Mouse (Mus musculus): ENCODE data around the gene Pla2r1. TPM values are rescaled to one million over a fixed set of nuclear protein-coding genes. Genes with fewer than 3 reads are reported as not detected.

The Pla2r1 gene
- total RNA-seq (2021): under 1 TPM; 0.74 to 0.96 TPM
- long read RNA-seq, experiment 1: 0 reads
- long read RNA-seq, experiment 2, partial matches to known transcripts: 1 of 1 reads
- long read RNA-seq, experiment 2, other reads (novel, unspliced or antisense): 0 of 1 reads

- DNase-seq (ENCODE audit: low spot score): peak; percentile 64
Observed at GRCm38 (mm10) chr2:60552902-60553682, at the start of gene Pla2r1. Gene Pla2r1, minus strand, starts transcription at chr2:60553308.

DNA sequence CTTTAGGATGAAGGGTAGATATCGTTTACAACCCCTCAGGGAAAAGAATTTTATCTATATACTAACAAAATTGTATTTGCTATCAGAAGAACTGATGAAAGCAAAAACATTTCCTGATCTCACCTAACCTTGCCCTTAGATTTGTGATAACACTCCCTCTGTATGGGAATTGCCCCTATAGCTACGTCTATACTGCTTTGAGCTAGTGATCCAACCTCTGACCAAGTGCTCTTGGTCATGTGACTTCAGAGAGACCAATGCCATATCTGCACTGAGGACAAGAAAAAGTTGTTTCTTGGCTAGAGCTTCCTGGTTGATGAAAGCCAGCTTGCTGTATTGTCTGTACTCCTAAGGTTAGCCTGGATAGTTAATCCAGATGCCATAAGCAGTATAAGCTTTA, 48.2 kb upstream of the Pla2r1 start:
- DNase-seq (ENCODE audit: low spot score): no peak

DNA sequence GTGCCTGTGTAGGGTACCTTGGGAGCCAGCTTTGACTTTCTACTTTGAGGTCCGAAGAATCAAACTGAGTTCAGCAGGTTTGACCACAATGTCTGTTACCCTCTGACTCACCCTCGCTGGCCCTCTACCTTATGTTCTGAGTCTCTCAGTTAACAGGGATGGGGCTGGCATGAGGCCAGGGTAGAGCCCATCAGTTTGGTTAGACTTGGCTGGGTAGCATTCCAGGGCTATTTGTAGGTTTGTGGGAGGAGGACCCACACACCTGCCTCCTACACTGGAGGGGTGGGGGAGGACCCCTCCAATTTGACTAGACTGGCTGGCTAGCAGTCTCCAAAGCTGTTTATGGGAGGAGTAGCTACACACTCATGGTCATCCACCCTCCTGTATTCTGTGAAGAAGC, 47.8 kb upstream of the Pla2r1 start:
- no peak for DNase-seq (ENCODE audit: low spot score)

GRCm38 (mm10) chr2:60583416-60583815, 30.3 kb upstream of the Pla2r1 start:
- DNase-seq (ENCODE audit: low spot score): no peak

DNA sequence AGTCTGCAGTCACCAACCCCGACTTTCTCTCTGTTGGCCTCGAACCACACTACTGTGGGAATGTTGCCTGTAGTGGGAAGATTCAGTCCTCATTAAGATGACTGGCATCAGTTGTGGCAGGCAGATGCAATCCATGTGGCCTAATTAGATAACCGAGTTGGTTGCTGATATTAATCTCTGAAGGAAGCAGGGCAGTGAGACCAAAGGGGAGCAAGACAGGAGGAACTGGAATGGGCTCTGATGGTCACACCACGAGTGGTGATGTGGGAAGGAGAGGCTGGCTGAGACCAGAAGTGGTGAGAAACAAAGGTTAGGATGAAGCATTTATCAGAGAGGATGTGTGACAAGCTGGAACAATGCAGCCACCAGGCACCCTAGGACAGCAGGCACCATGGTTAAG, 1.5 kb upstream of the Pla2r1 start:
- no peak for DNase-seq (ENCODE audit: low spot score)

DNA sequence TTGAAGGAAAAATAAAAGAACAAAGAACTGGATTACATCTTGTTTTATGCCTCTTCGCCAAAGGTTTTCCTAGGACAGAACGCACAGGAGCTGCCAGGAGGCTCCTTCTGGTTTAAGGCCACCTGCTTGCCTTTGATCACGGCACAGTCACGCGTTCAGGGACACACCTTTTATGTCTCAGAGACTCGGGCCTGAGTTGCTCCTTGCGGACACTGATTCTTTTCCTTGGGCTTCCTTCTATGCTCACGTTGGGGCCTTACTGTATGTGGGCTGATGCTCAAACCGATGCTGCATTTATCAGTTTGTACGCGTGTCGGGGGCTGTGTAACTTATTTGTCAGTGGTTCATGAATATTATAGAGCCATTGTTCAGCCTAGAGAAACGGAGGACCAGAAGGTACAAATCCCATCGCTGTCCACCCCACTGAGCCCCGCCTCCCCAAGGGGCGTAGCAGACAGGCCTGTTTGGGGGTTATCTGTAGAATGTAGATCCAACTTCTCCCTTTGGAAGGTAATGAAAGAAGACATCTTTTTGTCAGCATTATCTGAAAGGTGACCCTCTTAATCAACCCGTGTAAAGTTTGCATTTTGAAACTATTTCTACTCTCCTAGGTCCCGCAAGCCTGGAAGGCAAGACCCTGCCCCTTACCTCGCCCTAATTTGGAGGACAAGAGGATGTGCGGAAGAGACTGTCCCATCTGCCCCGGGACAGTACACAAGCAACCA, 769 bp downstream of the Pla2r1 start:
- DNase-seq (ENCODE audit: low spot score): no peak

DNA sequence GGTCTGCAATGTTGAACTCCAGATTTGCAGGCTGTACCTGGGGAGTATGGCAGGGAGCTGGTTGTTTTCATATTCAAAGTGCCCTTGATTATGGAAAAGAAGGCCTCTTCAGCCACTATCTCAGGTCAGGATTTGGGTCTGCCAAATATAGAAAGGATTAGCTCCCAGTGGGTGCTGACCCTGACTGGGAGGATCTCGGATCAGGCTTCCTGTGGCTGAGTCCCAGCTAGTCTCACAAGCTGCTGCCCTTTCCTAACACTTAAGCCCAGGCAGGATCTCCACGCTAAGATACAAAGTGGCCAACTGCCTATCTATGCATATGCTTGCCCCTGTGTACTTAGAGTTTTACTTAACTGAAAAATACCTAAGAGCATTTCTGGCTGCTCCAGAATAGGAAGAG, 1.4 kb downstream of the Pla2r1 start:
- DNase-seq (ENCODE audit: low spot score): no peak

DNA sequence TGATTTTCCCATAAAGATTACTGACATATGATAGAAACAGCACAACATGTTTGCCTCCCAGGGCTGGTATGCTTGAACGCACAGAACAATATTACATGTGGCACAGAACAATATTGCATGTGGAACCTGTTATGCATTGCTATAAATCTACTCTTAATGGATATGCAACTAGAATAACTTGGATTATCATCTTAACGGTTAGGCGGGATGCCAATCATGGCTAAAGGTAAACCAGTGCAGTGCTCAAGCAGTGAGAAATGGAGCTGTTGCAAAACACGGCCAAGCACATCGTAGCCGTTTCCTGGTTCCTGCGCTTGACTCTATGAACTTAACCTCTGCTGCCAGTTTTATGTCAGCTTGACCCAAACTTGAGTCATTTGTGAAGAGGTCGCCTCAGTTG, 2.6 kb downstream of the Pla2r1 start:
- no peak for DNase-seq (ENCODE audit: low spot score)

GRCm38 (mm10) chr2:60549851-60550250, 3.3 kb downstream of the Pla2r1 start:
- no peak for DNase-seq (ENCODE audit: low spot score)

DNA sequence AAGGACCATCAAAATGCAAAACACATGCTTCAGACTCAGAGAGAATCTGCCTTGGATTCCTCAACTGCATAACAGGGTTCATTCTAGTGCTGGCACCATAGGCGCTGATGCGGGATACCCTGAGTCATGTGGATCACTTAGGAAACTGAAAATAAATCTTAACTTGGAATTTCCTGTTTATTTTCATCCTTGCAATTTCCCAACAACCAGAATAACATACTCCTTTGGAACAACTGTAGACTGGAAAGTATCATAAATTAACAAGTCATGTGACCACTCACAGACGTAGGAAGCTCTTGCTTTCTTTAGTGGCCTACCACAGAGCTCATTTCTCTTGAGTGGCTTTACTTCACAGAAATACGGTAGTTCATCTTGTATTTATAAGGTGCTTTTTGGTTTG, 7.0 kb downstream of the Pla2r1 start:
- no peak for DNase-seq (ENCODE audit: low spot score)

GRCm38 (mm10) chr2:60544006-60544405, 9.1 kb downstream of the Pla2r1 start:
- DNase-seq (ENCODE audit: low spot score): no peak

GRCm38 (mm10) chr2:60541745-60542144, 11.4 kb downstream of the Pla2r1 start:
- DNase-seq (ENCODE audit: low spot score): no peak

GRCm38 (mm10) chr2:60540346-60540745, 12.8 kb downstream of the Pla2r1 start:
- no peak for DNase-seq (ENCODE audit: low spot score)

DNA sequence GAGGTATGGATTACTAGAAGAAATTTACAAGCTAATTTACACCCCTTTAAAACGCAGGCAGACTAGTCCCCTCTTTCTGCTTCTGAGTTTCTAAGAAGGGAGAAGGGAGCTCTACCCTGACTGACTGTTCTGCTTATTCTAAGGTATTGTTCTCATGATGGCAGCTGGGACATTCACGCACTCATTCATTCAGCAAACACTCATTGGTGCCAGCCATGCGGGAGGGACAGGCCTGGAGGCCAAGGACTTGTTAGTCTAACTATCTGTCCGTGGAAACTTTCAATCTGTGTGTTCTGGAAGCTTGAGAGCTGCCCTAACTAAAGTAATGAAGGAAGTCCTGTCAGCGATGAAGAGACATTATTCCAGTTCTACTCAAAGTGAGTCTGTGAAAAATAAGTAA, 14.4 kb downstream of the Pla2r1 start:
- no peak for DNase-seq (ENCODE audit: low spot score)

GRCm38 (mm10) chr2:60538274-60538673, 14.8 kb downstream of the Pla2r1 start:
- DNase-seq (ENCODE audit: low spot score): no peak

DNA sequence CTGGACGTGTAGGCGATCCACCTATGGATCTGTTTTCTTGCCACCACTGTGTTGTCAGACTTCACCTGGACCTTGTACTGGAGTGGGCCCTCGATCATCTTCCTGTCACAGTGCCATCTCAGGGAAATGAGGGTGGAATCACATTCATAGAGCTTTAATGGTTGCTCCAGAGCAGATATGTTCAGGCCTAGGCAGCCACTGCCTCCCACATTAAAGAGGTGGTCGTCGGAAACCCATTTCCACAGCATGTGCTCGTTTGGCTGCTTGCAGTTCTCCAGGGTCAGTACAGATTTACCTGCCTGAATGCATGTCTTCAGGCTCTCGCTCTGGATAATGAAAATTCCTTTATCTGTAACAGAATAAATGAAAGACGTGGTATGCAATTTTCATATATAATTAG, 18.4 kb downstream of the Pla2r1 start:
- DNase-seq (ENCODE audit: low spot score): no peak

DNA sequence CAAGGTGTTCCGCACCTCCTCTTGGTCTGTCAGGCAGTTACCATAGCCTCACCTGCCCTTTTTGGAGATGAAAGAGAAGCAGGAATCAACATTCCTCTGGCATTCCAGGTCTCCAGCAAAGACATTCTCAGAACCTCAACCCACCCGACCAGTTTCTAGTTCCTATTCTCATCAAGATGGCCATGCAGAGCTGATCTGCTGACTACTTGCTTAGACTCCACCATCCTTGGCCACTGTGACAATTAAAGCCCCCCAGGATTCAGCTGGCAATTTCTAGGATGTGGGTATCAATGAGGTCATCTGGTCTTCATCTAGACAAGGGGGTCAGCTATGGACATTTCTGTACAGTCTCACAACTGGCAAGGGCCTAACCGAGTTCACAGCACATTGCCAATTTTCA, 20.1 kb downstream of the Pla2r1 start:
- DNase-seq (ENCODE audit: low spot score): no peak

DNA sequence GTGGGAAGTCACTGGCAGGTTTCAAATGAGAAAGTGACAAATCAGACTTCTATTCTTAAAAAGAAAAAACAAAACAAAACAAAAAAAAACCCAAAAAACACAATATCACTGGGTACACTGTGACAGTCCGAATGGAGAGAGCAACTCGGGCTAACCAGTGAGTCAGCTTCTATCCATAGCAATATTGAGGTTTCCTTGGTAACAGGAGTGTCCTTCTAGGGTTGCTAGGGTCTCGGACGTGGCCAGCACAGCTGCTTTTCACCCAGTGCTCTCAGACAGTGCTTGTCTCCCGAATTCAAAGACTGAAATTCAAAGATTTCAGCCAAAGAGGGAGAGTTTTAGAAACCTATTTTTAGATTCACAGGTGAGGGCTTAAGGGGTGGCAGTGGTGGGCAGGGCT, 20.6 kb downstream of the Pla2r1 start:
- DNase-seq (ENCODE audit: low spot score): no peak

DNA sequence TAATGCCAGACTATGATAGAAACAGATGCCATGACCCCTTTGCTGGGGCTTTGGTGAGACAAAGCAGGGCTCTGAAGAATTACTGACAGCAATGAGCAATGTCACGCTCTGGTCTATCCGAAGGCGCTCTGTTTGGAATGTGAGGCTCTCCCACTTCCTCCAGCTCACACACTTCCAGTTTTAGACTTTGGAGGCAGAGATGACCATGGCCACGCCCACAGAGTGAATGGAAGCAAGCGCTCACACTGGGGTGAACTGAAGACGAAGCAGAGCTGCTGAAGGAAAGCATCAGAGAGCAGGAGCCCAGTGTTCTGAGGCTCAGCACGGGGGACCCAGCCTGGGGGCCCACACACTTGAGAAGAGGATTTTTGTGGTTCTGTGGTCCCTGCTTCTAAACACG, 37.3 kb downstream of the Pla2r1 start:
- DNase-seq (ENCODE audit: low spot score): no peak

DNA sequence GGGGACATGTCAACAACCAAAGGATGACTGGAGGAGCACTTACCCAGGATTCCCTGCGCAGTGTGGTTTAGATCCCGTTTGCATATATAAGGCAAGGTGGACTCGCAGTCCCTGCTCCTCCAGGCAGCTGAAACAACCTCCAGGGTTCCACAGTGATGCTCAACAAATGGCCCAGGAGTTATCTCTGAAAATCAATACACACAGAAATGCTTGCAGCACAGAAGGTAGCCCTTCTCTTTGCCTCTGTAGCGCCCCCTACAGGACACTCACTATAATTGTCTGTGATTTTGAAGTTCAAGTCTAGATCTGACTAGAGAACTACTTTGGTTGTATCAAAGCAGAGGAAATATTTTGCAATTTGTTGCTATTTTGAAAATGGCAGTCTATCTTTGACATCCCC, 38.2 kb downstream of the Pla2r1 start:
- DNase-seq (ENCODE audit: low spot score): no peak

- DNase-seq (ENCODE audit: low spot score): no peak
Observed at GRCm38 (mm10) chr2:60510718-60511117, 42.4 kb downstream of the Pla2r1 start.

DNA sequence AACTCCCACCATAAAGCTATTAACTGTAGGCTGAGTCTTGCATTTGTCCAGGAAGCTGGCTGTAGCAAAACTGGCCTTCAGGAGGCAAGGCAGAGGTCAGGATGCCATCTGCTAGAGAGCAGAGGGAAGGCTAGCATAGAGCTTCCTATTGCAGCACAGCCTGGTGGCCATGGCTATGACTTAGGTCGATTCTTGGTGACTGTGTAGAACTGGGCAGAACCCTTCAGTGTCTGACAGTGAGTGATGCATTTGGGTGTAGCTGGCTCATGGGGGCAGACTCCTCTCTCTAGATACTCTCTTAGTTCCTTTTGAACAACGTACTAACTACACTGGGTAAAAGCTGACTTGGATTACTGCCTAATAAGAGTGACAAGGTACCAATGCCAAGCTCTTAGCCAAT, 48.0 kb downstream of the Pla2r1 start:
- DNase-seq (ENCODE audit: low spot score): no peak

DNA sequence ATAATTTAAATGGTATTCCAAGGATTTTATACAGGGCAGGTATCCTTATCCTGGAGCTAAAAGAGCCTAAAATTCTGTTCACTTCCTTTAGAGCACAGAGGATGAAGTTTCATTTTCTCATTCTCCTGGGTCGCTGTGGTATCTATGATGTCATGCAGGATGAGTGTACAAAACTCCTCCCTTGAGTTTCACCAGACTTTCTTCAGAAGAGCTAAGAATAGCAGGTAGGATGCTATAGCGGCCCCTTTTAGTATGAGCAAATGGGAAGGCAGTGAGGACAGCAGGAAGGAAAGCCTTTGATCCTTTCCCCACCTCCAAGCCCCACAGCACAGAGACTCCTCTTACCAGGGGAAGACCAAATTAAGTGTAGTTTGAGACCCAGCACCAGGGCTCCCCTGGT, 48.4 kb downstream of the Pla2r1 start:
- DNase-seq (ENCODE audit: low spot score): no peak
